Mouse (Mus musculus) MEL (cell line): ENCODE data around the gene Pdlim4. TPM values are rescaled to one million over a fixed set of nuclear protein-coding genes. Genes with fewer than 3 reads are reported as not detected.

Experiments
- DNase-seq: peaks from one replicate; pipeline ENCODE4 v3.0.0; 2011; ENCODE audit warnings: low read depth, low spot score
- H3K27ac ChIP-seq: 2 replicates; pipeline ENCODE4 v1.5.1; 2012; ENCODE audit warnings: low read depth, mild to moderate bottlenecking, control low read depth, low read length, moderate library complexity; ENCODE audit not compliant: control insufficient read depth
- H3K27me3 ChIP-seq, 2 experiments: fragments of 150-350 bp in 1 of 2; sonication (generic) in 1 of 2; 2 replicates each; pipeline ENCODE4 v1.6.1; 2012; ENCODE audit warnings: low read length in 2 of 2, mild to moderate bottlenecking in 2 of 2, improper control_type of control experiment in 1 of 2, moderate library complexity in 1 of 2; ENCODE audit not compliant: insufficient read depth in 2 of 2, control insufficient read depth in 1 of 2
- H3K36me3 ChIP-seq, 2 experiments: 2 replicates each; pipeline ENCODE4 v1.6.1; 2012 to 2014; ENCODE audit warnings: low read length in 2 of 2, improper control_type of control experiment in 1 of 2, inconsistent platforms in 1 of 2, mild to moderate bottlenecking in 1 of 2; ENCODE audit not compliant: insufficient read depth in 2 of 2, control insufficient read depth in 1 of 2
- H3K4me1 ChIP-seq, 2 experiments: fragments of 150-350 bp in 1 of 2; sonication (generic) in 1 of 2; 2 replicates each; pipeline ENCODE4 v1.6.1; 2012; ENCODE audit warnings: low read length in 2 of 2, improper control_type of control experiment in 1 of 2, mild to moderate bottlenecking in 1 of 2; ENCODE audit not compliant: insufficient read depth in 2 of 2, control insufficient read depth in 1 of 2
- H3K4me3 ChIP-seq, 2 experiments: fragments of 150-350 bp in 1 of 2; sonication (generic) in 1 of 2; 2 replicates each; pipeline ENCODE4 v1.5.1; 2012; ENCODE audit warnings: low read depth in 2 of 2, low read length in 2 of 2, mild to moderate bottlenecking in 2 of 2, moderate library complexity in 2 of 2, control low read depth in 1 of 2, improper control_type of control experiment in 1 of 2; ENCODE audit not compliant: control insufficient read depth in 1 of 2, insufficient read depth in 1 of 2
- H3K79me2 ChIP-seq: 2 replicates; pipeline ENCODE4 v1.6.1; 2012; ENCODE audit warnings: mild to moderate bottlenecking, low read length, moderate library complexity; ENCODE audit not compliant: control insufficient read depth, poor library complexity, insufficient read depth
- H3K9ac ChIP-seq: 2 replicates; pipeline ENCODE4 v1.6.1; 2012; ENCODE audit warnings: low read depth, mild to moderate bottlenecking, control low read depth, low read length, moderate library complexity; ENCODE audit not compliant: control insufficient read depth, poor library complexity, severe bottlenecking
- H3K9me3 ChIP-seq: fragments of 150-350 bp; sonication (generic); replicated peaks from 2 replicates; pipeline ENCODE4 v1.6.1; 2012; ENCODE audit warnings: mild to moderate bottlenecking, low read length, improper control_type of control experiment, moderate library complexity; ENCODE audit not compliant: insufficient read depth
- CHD1 ChIP-seq: IDR thresholded peaks from 2 replicates; pipeline ENCODE4 v1.6.1; 2012; ENCODE audit warnings: low read depth, mild to moderate bottlenecking, inconsistent platforms, low read length, improper control_type of control experiment
- EP300 ChIP-seq, 2 experiments: IDR thresholded peaks; 2 replicates each; pipeline ENCODE4 v1.6.1; 2011; ENCODE audit warnings: improper control_type of control experiment in 2 of 2, low read length in 2 of 2, low read depth in 1 of 2, mild to moderate bottlenecking in 1 of 2
- GABPA ChIP-seq: IDR thresholded peaks from 2 replicates; pipeline ENCODE4 v1.6.1; 2012; ENCODE audit warnings: low read depth, mild to moderate bottlenecking, inconsistent platforms, low read length, improper control_type of control experiment, moderate library complexity
- GATA1 ChIP-seq: IDR thresholded peaks from 2 replicates; pipeline ENCODE4 v1.6.1; 2011; ENCODE audit warnings: low read depth, low read length, improper control_type of control experiment
- KAT2A ChIP-seq: conservative IDR thresholded peaks from 2 replicates; pipeline ENCODE4 v1.6.1; 2012; ENCODE audit warnings: low read depth, low read length, improper control_type of control experiment, inconsistent platforms
- MAX ChIP-seq: IDR thresholded peaks from 2 replicates; pipeline ENCODE4 v1.6.1; 2011; ENCODE audit warnings: low read length, improper control_type of control experiment
- MXI1 ChIP-seq: IDR thresholded peaks from 2 replicates; pipeline ENCODE4 v1.6.1; 2011; ENCODE audit warnings: mild to moderate bottlenecking, low read depth, low read length, improper control_type of control experiment
- NELFE ChIP-seq: IDR thresholded peaks from 2 replicates; pipeline ENCODE4 v1.6.1; 2011; ENCODE audit warnings: low read depth, low read length, improper control_type of control experiment
- POLR2A ChIP-seq, 2 experiments: IDR thresholded peaks; 2 replicates each; pipeline ENCODE4 v1.6.1; 2011 to 2012; ENCODE audit warnings: low read length in 2 of 2, mild to moderate bottlenecking in 2 of 2, control low read depth in 1 of 2, improper control_type of control experiment in 1 of 2, low read depth in 1 of 2, moderate library complexity in 1 of 2; ENCODE audit not compliant: control insufficient read depth in 1 of 2, insufficient read depth in 1 of 2, poor library complexity in 1 of 2
- POLR2AphosphoS5 ChIP-seq: IDR thresholded peaks from 2 replicates; pipeline ENCODE4 v1.6.1; 2012; ENCODE audit warnings: low read depth, borderline replicate concordance, mild to moderate bottlenecking, inconsistent platforms, low read length, moderate library complexity, mixed read lengths
- RAD21 ChIP-seq: IDR thresholded peaks from 2 replicates; pipeline ENCODE4 v1.6.1; 2011; ENCODE audit warnings: mild to moderate bottlenecking, low read depth, low read length, improper control_type of control experiment
- SIN3A ChIP-seq: IDR thresholded peaks from 2 replicates; pipeline ENCODE4 v1.6.1; 2012; ENCODE audit warnings: low read length, improper control_type of control experiment, inconsistent platforms
- SMC3 ChIP-seq: IDR thresholded peaks from 2 replicates; pipeline ENCODE4 v1.6.1; 2011; ENCODE audit warnings: low read depth, low read length, improper control_type of control experiment
- TAL1 ChIP-seq: IDR thresholded peaks from 2 replicates; pipeline ENCODE4 v1.6.1; 2012; ENCODE audit warnings: mild to moderate bottlenecking, inconsistent platforms, low read length, moderate library complexity, mixed read lengths
- USF1 ChIP-seq: IDR thresholded peaks from 2 replicates; pipeline ENCODE4 v1.6.1; 2014; ENCODE audit warnings: low read depth, mild to moderate bottlenecking, inconsistent platforms, low read length, improper control_type of control experiment, moderate library complexity
- USF2 ChIP-seq, 2 experiments: IDR thresholded peaks; 2 replicates each; pipeline ENCODE4 v1.6.1; 2011 to 2012; ENCODE audit warnings: improper control_type of control experiment in 2 of 2, low read length in 2 of 2, borderline replicate concordance in 1 of 2, inconsistent platforms in 1 of 2, low read depth in 1 of 2, mild to moderate bottlenecking in 1 of 2; ENCODE audit not compliant: insufficient read depth in 1 of 2
- ZC3H11A ChIP-seq: IDR thresholded peaks from 2 replicates; pipeline ENCODE4 v1.6.1; 2012; ENCODE audit warnings: low read depth, mild to moderate bottlenecking, inconsistent platforms, low read length, improper control_type of control experiment
- ZKSCAN1 ChIP-seq: IDR thresholded peaks from 2 replicates; pipeline ENCODE4 v1.6.1; 2012; ENCODE audit warnings: low read depth, mild to moderate bottlenecking, inconsistent platforms, low read length, improper control_type of control experiment, moderate library complexity
- polyA plus RNA-seq, 2 experiments: library from polyadenylated mRNA; stranded (reverse) in 1 of 2; unstranded in 1 of 2; fragments of >175 nt in 1 of 2; fragments of >200 nt in 1 of 2; gene quantifications; 2 replicates each; pipeline versions ENCODE4 v1.2.1 to v1.2.4; 2012; ENCODE audit warnings: low replicate concordance in 2 of 2, low read depth in 1 of 2; ENCODE audit not compliant: insufficient read length in 2 of 2, insufficient read depth in 1 of 2, missing spikeins in 1 of 2
- total RNA-seq: library from RNA; depleted of rRNA; stranded (reverse); fragments of 300-350 nt; gene quantifications from 2 replicates; pipeline ENCODE4 v1.2.3, GENCODE M21; 2012

Gene Pdlim4
- total and polyA plus RNA-seq, 3 experiments, result 0.70 TPM; not detected in 2

- no peaks in the 10 kb centered on the region for H3K9me3 ChIP-seq
- TF ChIP-seq ZC3H11A (no peak), MAX (no peak), MXI1 (no peak), USF2 (IDR thresholded peaks at IDR 0.05; ENCODE audit: borderline replicate concordance in 1 of 2, insufficient read depth in 1 of 2, low read depth in 1 of 2, low read length in 2 of 2) (no peak)
- no peak overlapping the region for H3K9ac ChIP-seq
- H3K79me2 ChIP-seq, result no peaks in the 10 kb centered on the region
- no peak overlapping the region for H3K4me3 ChIP-seq
- H3K27me3 ChIP-seq, result no peaks in the 10 kb centered on the region
- H3K27ac ChIP-seq, result no peak overlapping the region
- peaks cover 6 to 13% of the 10 kb centered on the region in 2 experiments for H3K4me1 ChIP-seq
- no peaks in the 10 kb centered on the region; a peak in 1 of 4 replicates for H3K36me3 ChIP-seq
- DNase-seq, result no peak
Observed at GRCm38 (mm10) chr11:54008416-54008920, 60.3 kb downstream of the Pdlim4 start.

GRCm38 (mm10) chr11:54007717-54008116 lies 61.1 kb downstream of the Pdlim4 start:
- H3K9me3 ChIP-seq, result no peaks in the 10 kb centered on the region
- H3K4me3 ChIP-seq, result no peak overlapping the region
- no peak for DNase-seq
- no peak overlapping the region for H3K27ac ChIP-seq
- peaks cover 6 to 13% of the 10 kb centered on the region in 2 experiments for H3K4me1 ChIP-seq
- H3K27me3 ChIP-seq, result no peaks in the 10 kb centered on the region
- TF ChIP-seq MAX (no peak), CHD1 (no peak), SIN3A (no peak), POLR2AphosphoS5 (no peak), TAL1 (no peak), KAT2A (no peak), ZKSCAN1 (no peak), RAD21 (no peak), GABPA (no peak), EP300 (IDR thresholded peaks at IDR 0.05; ENCODE audit: low read depth in 1 of 2, low read length in 2 of 2) (no peak), NELFE (no peak), USF1 (no peak), SMC3 (no peak), POLR2A (IDR thresholded peaks at IDR 0.05; ENCODE audit: control insufficient read depth in 1 of 2, insufficient read depth in 1 of 2, low read depth in 1 of 2, low read length in 2 of 2, poor library complexity in 1 of 2) (no peak), GATA1 (no peak)
- H3K36me3 ChIP-seq, result no peaks in the 10 kb centered on the region; a peak in 1 of 4 replicates
- no peak overlapping the region for H3K9ac ChIP-seq
- no peaks in the 10 kb centered on the region for H3K79me2 ChIP-seq
